17 mouse cellular contexts compared by ENCODE assay signal in genomic region chr2:61386966-61387365, GRCm38 (mm10).
"Had no signal": no experiment of that assay in that cellular context is flagged by ENCODE, and none has a peak within 500 bp of the region (broad histone marks: within the 10 kb centered on the region; RNA-seq: fewer than 3 reads in every experiment).

No protein-coding gene starts in this region.

- H3K4me2 ChIP-seq: liver, embryonic 15.5 days; midbrain, embryonic 12.5 days; neural tube, embryonic 13.5 days; neural tube, embryonic 15.5 days had no signal

- H3K9me3 ChIP-seq: liver, embryonic 15.5 days; megakaryocyte, embryonic 14.5 days; midbrain, embryonic 10.5 days; midbrain, embryonic 12.5 days; neural tube, embryonic 13.5 days; neural tube, embryonic 15.5 days had no signal

- H3K9ac ChIP-seq: liver, embryonic 15.5 days; liver, postnatal 0 days; midbrain, embryonic 12.5 days; neural tube, embryonic 13.5 days; neural tube, embryonic 15.5 days had no signal

- H3K27me3 ChIP-seq: liver, embryonic 15.5 days; midbrain, embryonic 12.5 days; neural tube, embryonic 13.5 days; neural tube, embryonic 15.5 days had no signal

- H3K27ac ChIP-seq: liver, embryonic 15.5 days; macrophage; midbrain, embryonic 10.5 days; midbrain, embryonic 12.5 days; neural tube, embryonic 13.5 days; neural tube, embryonic 15.5 days had no signal

- H3K4me1 ChIP-seq: midbrain, embryonic 12.5 days had no signal

- H3K4me3 ChIP-seq: liver, embryonic 15.5 days; megakaryocyte, embryonic 14.5 days; midbrain, embryonic 10.5 days; midbrain, embryonic 12.5 days; myocyte; neural tube, embryonic 13.5 days; neural tube, embryonic 15.5 days had no signal

- H3K36me3 ChIP-seq: liver, embryonic 15.5 days; midbrain, embryonic 10.5 days; midbrain, embryonic 12.5 days; neural tube, embryonic 13.5 days; neural tube, embryonic 15.5 days had no signal

- ATAC-seq: liver, postnatal 0 days; midbrain, embryonic 16.5 days had no signal

- DNase-seq: liver, postnatal 0 days; lung, adult 2 months; right cerebral cortex, adult 18-20 months; right cerebral cortex, postnatal 25 days; spleen, adult 18-20 months; thymus, adult 18-20 months; thymus, postnatal 14 days; thymus, postnatal 36 days had no signal
